Mouse (Mus musculus) intestine, embryonic 15.5 days (tissue): Measurements from ENCODE around the gene Mylk. TPM values are rescaled to one million over a fixed set of nuclear protein-coding genes. Genes with fewer than 3 reads are reported as not detected.
A peak's percentile ranks its signal among the peaks of the same experiment; 100 is the strongest.

ENCODE experiments used
- ATAC-seq: fragments of 200-750 bp; cut with Nextera tagmentation; 2 replicates; pipeline ENCODE4 v1.8.0; 2017; ENCODE audit warnings: moderate TSS enrichment, moderate library complexity
- H3K27ac ChIP-seq: fragments of 300-500 bp; sonication (generic); 2 replicates; pipeline ENCODE4 v1.5.1; 2015; ENCODE audit warnings: mild to moderate bottlenecking, inconsistent platforms
- H3K27me3 ChIP-seq: fragments of 300-500 bp; sonication (generic); replicated peaks from 2 replicates; pipeline ENCODE4 v1.6.1; 2015; ENCODE audit warnings: inconsistent platforms
- H3K36me3 ChIP-seq: fragments of 300-500 bp; sonication (generic); 2 replicates; pipeline ENCODE4 v1.6.1; 2015; ENCODE audit warnings: inconsistent platforms
- H3K4me1 ChIP-seq: fragments of 300-500 bp; sonication (generic); replicated peaks from 2 replicates; pipeline ENCODE4 v1.6.1; 2015; ENCODE audit warnings: inconsistent platforms
- H3K4me2 ChIP-seq: fragments of 300-500 bp; sonication (generic); replicated peaks from 2 replicates; pipeline ENCODE4 v1.6.1; 2015; ENCODE audit warnings: mild to moderate bottlenecking, inconsistent platforms
- H3K4me3 ChIP-seq: fragments of 300-500 bp; sonication (generic); replicated peaks from 2 replicates; pipeline ENCODE4 v1.5.1; 2015; ENCODE audit warnings: inconsistent platforms
- H3K9ac ChIP-seq: fragments of 300-500 bp; sonication (generic); 2 replicates; pipeline ENCODE4 v1.6.1; 2015; ENCODE audit warnings: inconsistent platforms
- H3K9me3 ChIP-seq: fragments of 300-500 bp; sonication (generic); 2 replicates; pipeline ENCODE4 v1.6.1; 2016; ENCODE audit warnings: inconsistent platforms
- WGBS: fragments of 180-500 bp; shearing (Covaris S2); methylation state at CpG from one replicate; pipeline ENCODE4 v1.1.7; 2015; 5-methylcytosine and 5-hydroxymethylcytosine counted together
- polyA plus RNA-seq: library from polyadenylated mRNA; unstranded; fragments of >200 nt; fragmentation: Nextera tagmentation; extraction: Ambion mirVana; gene quantifications from 2 replicates; pipeline ENCODE4 v1.2.1, GENCODE M21; 2015

Mylk gene
- polyA plus RNA-seq, 1 experiment from 2014 or later: 346 TPM

GRCm38 (mm10) chr16:34923630-34924029, 178.6 kb downstream of the Mylk start:
- peaks cover 70% of the 10 kb centered on the region for H3K4me1 ChIP-seq
- H3K27me3 ChIP-seq: no peaks in the 10 kb centered on the region
- H3K9me3 ChIP-seq: no peaks in the 10 kb centered on the region
- 0 out of 2 replicates have a peak overlapping the region, but pooled peaks have one; percentile 9 for H3K27ac ChIP-seq
- H3K4me2 ChIP-seq: peak overlapping the region; percentile 59
- peak overlapping the region; percentile 40 for H3K9ac ChIP-seq
- WGBS: 48% methylated on average over 9 of the region's 9 CpGs
- H3K4me3 ChIP-seq: peak overlapping the region; percentile 39
- ATAC-seq: no peak
- no peaks in the 10 kb centered on the region for H3K36me3 ChIP-seq

GRCm38 (mm10) chr16:34924324-34924723, 179.3 kb downstream of the Mylk start:
- H3K9me3 ChIP-seq: no peaks in the 10 kb centered on the region
- H3K9ac ChIP-seq: peak overlapping the region; percentile 40; the same call in 1 of the 2 replicates
- H3K4me1 ChIP-seq: peaks cover 67% of the 10 kb centered on the region
- no peaks in the 10 kb centered on the region for H3K27me3 ChIP-seq
- peak overlapping the region; percentile 39 for H3K4me3 ChIP-seq
- H3K4me2 ChIP-seq: peak overlapping the region; percentile 59
- WGBS: 62% methylated on average over 5 of the region's 5 CpGs
- peak overlapping the region; percentile 61; the same call in 1 of the 2 replicates for H3K27ac ChIP-seq
- ATAC-seq: no peak
- H3K36me3 ChIP-seq: no peaks in the 10 kb centered on the region

GRCm38 (mm10) chr16:34924937-34925618, 180.1 kb downstream of the Mylk start:
- Histone ChIP-seq H3K27me3 (no peaks in the 10 kb centered on the region), H3K9me3 (no peaks in the 10 kb centered on the region), H3K9ac (peak overlapping the region; percentile 40), H3K4me3 (peak overlapping the region; percentile 39), H3K4me1 (peaks cover 67% of the 10 kb centered on the region), H3K36me3 (0 out of 2 replicates have a peak, but pooled peaks cover under 1% of the 10 kb centered on the region), H3K27ac (peak overlapping the region; percentile 87), H3K4me2 (peak overlapping the region; percentile 59)
- 47% methylated on average over 6 of the region's 6 CpGs for WGBS
- 0 out of 2 replicates have a peak, but pooled peaks have one; percentile 10 for ATAC-seq

GRCm38 (mm10) chr16:34926531-34927435, 181.8 kb downstream of the Mylk start:
- Histone ChIP-seq H3K27ac (peak overlapping the region; percentile 87), H3K9ac (no peak overlapping the region), H3K4me3 (no peak overlapping the region), H3K4me1 (peaks cover 63% of the 10 kb centered on the region), H3K9me3 (no peaks in the 10 kb centered on the region), H3K27me3 (no peaks in the 10 kb centered on the region), H3K4me2 (peak overlapping the region; percentile 59), H3K36me3 (0 out of 2 replicates have a peak, but pooled peaks cover 3% of the 10 kb centered on the region)
- 45% methylated on average over 9 of the region's 9 CpGs for WGBS
- peak; percentile 27; the same call in 1 of the 2 replicates for ATAC-seq

GRCm38 (mm10) chr16:34929686-34930085, 184.7 kb downstream of the Mylk start:
- peak overlapping the region; percentile 5; the same call in 1 of the 2 replicates for H3K4me2 ChIP-seq
- no peak overlapping the region for H3K9ac ChIP-seq
- no peak overlapping the region for H3K4me3 ChIP-seq
- no peak for ATAC-seq
- H3K36me3 ChIP-seq: 0 out of 2 replicates have a peak, but pooled peaks cover 3% of the 10 kb centered on the region
- WGBS: 73% methylated on average over 8 of the region's 8 CpGs
- H3K27ac ChIP-seq: peak overlapping the region; percentile 76
- peaks cover 69% of the 10 kb centered on the region for H3K4me1 ChIP-seq
- no peaks in the 10 kb centered on the region for H3K9me3 ChIP-seq
- H3K27me3 ChIP-seq: no peaks in the 10 kb centered on the region

- peak; percentile 60 for ATAC-seq
- H3K27me3 ChIP-seq: no peaks in the 10 kb centered on the region
- 60% methylated on average over 7 of the region's 7 CpGs for WGBS
- no peak overlapping the region for H3K4me3 ChIP-seq
- peak overlapping the region; percentile 76 for H3K27ac ChIP-seq
- peak overlapping the region; percentile 20; the same call in 1 of the 2 replicates for H3K4me2 ChIP-seq
- no peak overlapping the region for H3K9ac ChIP-seq
- H3K4me1 ChIP-seq: peaks cover 67% of the 10 kb centered on the region
- H3K9me3 ChIP-seq: no peaks in the 10 kb centered on the region
- H3K36me3 ChIP-seq: 0 out of 2 replicates have a peak, but pooled peaks cover 3% of the 10 kb centered on the region
Measured at GRCm38 (mm10) chr16:34930110-34930509, 185.1 kb downstream of the Mylk start.

GRCm38 (mm10) chr16:34931306-34931705, 186.3 kb downstream of the Mylk start:
- H3K4me3 ChIP-seq: no peak overlapping the region

GRCm38 (mm10) chr16:34933173-34933572, 188.2 kb downstream of the Mylk start:
- 42% methylated on average over 4 of the region's 4 CpGs for WGBS
- peak; percentile 47 for ATAC-seq
- peaks cover 71% of the 10 kb centered on the region for H3K4me1 ChIP-seq
- H3K4me3 ChIP-seq: no peak overlapping the region
- no peaks in the 10 kb centered on the region for H3K9me3 ChIP-seq
- no peak overlapping the region for H3K9ac ChIP-seq
- H3K36me3 ChIP-seq: 0 out of 2 replicates have a peak, but pooled peaks cover 3% of the 10 kb centered on the region
- 0 out of 2 replicates have a peak overlapping the region, but pooled peaks have one; percentile 15 for H3K4me2 ChIP-seq
- H3K27ac ChIP-seq: peak overlapping the region; percentile 18; the same call in 1 of the 2 replicates
- H3K27me3 ChIP-seq: no peaks in the 10 kb centered on the region

More at GRCm38 (mm10) chr16:34931306-34931705, 186.3 kb downstream of the Mylk start:
- H3K27ac ChIP-seq: peak overlapping the region; percentile 76; the same call in 1 of the 2 replicates
- peaks cover 66% of the 10 kb centered on the region for H3K4me1 ChIP-seq
- H3K27me3 ChIP-seq: no peaks in the 10 kb centered on the region
- 0 out of 2 replicates have a peak overlapping the region, but pooled peaks have one; percentile 20 for H3K4me2 ChIP-seq
- no peak for ATAC-seq
- WGBS: 48% methylated on average over 2 of the region's 2 CpGs
- H3K36me3 ChIP-seq: 0 out of 2 replicates have a peak, but pooled peaks cover 3% of the 10 kb centered on the region
- no peaks in the 10 kb centered on the region for H3K9me3 ChIP-seq
- H3K9ac ChIP-seq: no peak overlapping the region

- Histone ChIP-seq H3K27me3 (no peaks in the 10 kb centered on the region), H3K4me2 (no peak overlapping the region), H3K36me3 (0 out of 2 replicates have a peak, but pooled peaks cover 3% of the 10 kb centered on the region), H3K9me3 (no peaks in the 10 kb centered on the region), H3K4me3 (no peak overlapping the region), H3K4me1 (peaks cover 82% of the 10 kb centered on the region), H3K27ac (0 out of 2 replicates have a peak overlapping the region, but pooled peaks have one; percentile 15), H3K9ac (no peak overlapping the region)
- ATAC-seq: no peak
- 52% methylated on average over 6 of the region's 6 CpGs for WGBS
Measured at GRCm38 (mm10) chr16:34934486-34934885, 189.5 kb downstream of the Mylk start.

- H3K27ac ChIP-seq: peak overlapping the region; percentile 90
- ATAC-seq: peak; percentile 14; the same call in 1 of the 2 replicates
- no peaks in the 10 kb centered on the region for H3K27me3 ChIP-seq
- H3K36me3 ChIP-seq: no peaks in the 10 kb centered on the region
- no peak overlapping the region for H3K4me3 ChIP-seq
- 44% methylated on average over 9 of the region's 9 CpGs for WGBS
- peak overlapping the region; percentile 34; the same call in 1 of the 2 replicates for H3K4me2 ChIP-seq
- no peaks in the 10 kb centered on the region for H3K9me3 ChIP-seq
- H3K9ac ChIP-seq: peak overlapping the region; percentile 13; the same call in 1 of the 2 replicates
- peaks cover 80% of the 10 kb centered on the region for H3K4me1 ChIP-seq
Measured at GRCm38 (mm10) chr16:34935514-34936338, 190.7 kb downstream of the Mylk start.

GRCm38 (mm10) chr16:34936339-34936810, 191.4 kb downstream of the Mylk start:
- no peaks in the 10 kb centered on the region for H3K27me3 ChIP-seq
- H3K4me1 ChIP-seq: peaks cover 77% of the 10 kb centered on the region
- H3K4me2 ChIP-seq: peak overlapping the region; percentile 34
- peak overlapping the region; percentile 13; the same call in 1 of the 2 replicates for H3K9ac ChIP-seq
- no peak overlapping the region for H3K4me3 ChIP-seq
- peak overlapping the region; percentile 90 for H3K27ac ChIP-seq
- H3K9me3 ChIP-seq: no peaks in the 10 kb centered on the region
- WGBS: 38% methylated on average over 9 of the region's 9 CpGs
- peak; percentile 69 for ATAC-seq
- H3K36me3 ChIP-seq: no peaks in the 10 kb centered on the region
